Mouse (Mus musculus) left cerebral cortex, adult 9 months (tissue): ENCODE results near the gene Rad51ap1.

ENCODE experiments used
- DNase-seq, 2 experiments: peaks; one replicate each; pipeline ENCODE4 v3.0.0; 2022; ENCODE audit warnings: low spot score in 2 of 2

Gene Rad51ap1

GRCm38 (mm10) chr6:126939487-126940171, at the start of gene Rad51ap1, which contains the start of gene D6Wsu163e:
Gene Rad51ap1 (minus strand): TSS chr6:126939587.
Gene D6Wsu163e (plus strand): TSS chr6:126939962.
- DNase-seq: peak; percentile 87 to 95

GRCm38 (mm10) chr6:126981539-126982234, 42.3 kb upstream of the Rad51ap1 start:
- no peak for DNase-seq

- DNase-seq: peak in 1 of 2 experiments; percentile 12
Measured at GRCm38 (mm10) chr6:126966241-126967026, 27.0 kb upstream of the Rad51ap1 start.

DNA sequence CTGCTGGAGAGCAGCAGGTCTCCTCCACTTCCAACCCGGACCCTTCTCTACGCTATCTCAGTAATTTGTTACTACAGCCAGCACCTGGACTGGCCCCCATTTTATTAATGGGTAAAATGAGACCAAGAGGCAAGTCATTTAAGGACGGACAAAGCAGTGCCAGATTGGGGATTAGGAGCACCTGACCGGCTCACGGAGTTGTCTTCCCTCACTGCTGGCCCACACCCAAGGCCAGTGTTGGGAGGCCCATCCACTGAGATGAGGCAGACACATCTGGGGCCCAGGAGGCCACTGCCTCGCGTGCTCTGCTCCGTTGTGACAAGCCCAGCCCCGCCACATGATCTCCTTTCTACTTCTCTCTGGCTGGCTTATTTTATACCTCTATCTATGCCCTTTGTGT, 24.0 kb upstream of the Rad51ap1 start:
- DNase-seq: no peak

DNA sequence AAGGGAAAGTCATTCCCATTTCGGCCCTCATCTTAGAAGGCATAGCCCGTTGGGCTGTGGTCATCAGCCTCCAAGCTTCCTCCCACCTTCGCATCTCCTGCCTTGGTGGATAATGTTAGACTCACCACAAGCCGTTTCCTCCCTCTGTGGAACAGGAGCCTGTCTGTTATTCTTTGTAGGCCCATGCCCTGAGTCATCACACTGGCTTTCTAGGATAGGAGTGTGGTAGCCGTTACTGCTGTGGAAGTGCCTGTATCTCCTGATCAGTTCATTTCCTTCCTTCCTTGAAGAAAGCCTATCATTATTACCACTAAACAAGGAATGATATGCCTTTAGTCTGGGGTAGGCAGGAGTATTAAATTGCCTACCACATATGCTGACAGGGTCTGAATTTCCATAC, 23.3 kb upstream of the Rad51ap1 start:
- DNase-seq: no peak

DNA sequence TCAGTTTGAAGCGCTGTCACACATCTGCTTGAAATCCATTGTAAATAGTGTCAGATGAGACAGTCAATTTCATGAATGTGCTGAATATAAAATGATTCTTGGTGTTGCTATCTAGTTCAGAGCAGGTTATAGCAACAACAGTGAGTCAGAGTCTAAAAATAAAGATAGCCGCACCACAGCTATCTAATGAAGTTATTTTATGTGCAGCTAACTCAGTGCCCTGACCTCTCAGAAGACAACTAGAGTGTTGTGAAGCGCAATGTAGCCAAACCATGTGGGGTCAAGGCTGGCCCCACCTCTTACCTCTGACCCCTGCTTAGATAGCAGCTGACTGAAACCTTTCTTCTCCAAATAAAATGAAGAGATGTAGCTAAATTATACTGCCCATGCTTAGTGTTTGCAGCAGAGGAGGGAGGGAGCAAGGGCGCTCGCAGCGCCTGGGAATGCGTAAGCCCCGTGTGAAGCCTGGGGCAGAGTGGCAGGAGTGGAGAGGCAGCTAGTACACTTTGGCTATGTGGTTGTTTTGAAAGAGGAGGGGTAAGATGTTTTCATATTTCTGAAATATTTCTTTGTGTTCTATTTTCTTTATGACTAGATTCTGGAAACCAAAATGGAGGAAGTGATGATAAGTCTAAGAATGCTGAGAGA, 22.1 kb upstream of the Rad51ap1 start:
- no peak for DNase-seq

DNA sequence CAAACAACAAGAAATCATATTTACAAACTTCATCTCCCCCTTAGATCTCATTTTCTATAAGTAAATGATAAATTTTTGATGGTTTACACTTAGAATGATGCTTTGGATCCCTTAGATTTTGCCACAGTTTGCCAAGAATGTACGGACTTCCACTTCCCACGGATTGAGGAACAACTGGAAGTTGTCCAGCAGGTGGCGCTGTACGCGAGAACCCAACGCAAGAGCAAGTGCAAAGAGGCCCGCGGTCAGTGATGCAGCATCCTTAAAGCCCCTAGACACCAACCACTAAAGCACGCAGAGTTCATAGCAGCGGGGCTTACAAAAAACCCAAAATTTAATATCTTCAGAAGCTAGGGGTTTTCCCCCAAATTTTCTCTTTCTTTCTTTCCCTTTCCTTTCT, 16.3 kb upstream of the Rad51ap1 start:
- DNase-seq: peak in 1 of 2 experiments; percentile 73

DNA sequence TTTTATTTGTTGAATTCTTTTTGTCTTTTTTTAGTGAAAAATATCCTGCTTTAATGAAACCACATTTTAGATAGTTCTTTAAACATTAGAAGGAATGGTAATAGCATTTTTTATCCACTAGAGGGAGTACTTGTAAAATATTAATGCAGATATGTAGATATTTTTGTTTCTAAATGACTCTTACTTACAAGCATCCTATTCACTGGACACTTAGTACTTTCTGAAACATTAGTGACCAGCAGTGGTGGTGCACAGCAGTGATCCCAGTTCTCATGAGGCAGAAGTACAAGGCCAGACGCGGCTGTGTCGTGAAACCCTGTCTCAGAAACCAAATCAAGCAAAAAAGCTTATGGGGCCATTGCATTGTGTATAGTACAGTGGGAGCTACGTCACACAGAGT, 8.9 kb upstream of the Rad51ap1 start:
- DNase-seq: no peak

- DNase-seq: no peak
Measured at GRCm38 (mm10) chr6:126940451-126940850, 1.1 kb upstream of the Rad51ap1 start.

GRCm38 (mm10) chr6:126938853-126939486, 417 bp downstream of the Rad51ap1 start:
- DNase-seq: no peak

DNA sequence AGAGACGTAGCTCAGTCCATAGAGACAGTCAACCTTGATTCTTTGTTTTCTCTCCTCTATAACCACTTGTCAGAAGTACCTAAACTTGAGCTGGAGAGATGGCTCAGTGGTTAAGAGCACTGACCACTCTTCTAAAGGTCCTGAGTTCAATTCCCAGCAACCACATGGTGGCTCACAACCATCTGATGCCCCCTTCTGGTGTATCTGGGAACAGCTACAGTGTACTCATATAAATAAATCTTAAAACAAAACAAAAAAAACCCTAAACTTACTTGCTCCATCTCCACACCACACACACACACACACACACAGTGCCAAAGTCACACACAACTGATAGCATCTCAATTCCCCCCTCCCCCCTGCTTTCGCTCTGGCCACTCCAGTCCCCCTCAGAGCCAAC, 1.3 kb downstream of the Rad51ap1 start:
- no peak for DNase-seq

GRCm38 (mm10) chr6:126932896-126933295, 6.5 kb downstream of the Rad51ap1 start:
- no peak for DNase-seq

- no peak for DNase-seq
Measured at GRCm38 (mm10) chr6:126921111-126921881, 18.1 kb downstream of the Rad51ap1 start, which contains the start of gene Dyrk4. Gene Dyrk4 (minus strand): TSS chr6:126921839.

GRCm38 (mm10) chr6:126914928-126915327, 24.5 kb downstream of the Rad51ap1 start:
- DNase-seq: no peak

DNA sequence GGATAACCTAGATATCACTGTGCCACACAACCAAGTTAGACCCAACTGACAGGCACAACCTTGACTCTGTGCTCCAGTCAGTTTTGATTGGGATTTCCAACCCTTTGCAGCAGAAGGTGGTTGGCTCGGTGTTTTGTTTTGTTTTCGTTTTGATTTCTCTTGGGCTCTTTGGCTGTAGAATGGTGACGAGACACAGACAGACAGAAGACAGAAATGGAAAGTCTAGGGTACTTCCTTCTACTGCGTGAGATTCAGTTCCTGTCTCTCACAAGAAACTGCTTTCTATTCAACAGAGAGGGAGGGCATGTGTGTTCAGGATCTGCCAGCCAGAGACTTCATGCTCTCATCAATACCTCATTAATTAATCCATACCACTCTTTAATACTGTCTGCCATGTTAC, 28.7 kb downstream of the Rad51ap1 start:
- DNase-seq: peak; percentile 8 to 13

GRCm38 (mm10) chr6:126907876-126908275, 31.5 kb downstream of the Rad51ap1 start:
- no peak for DNase-seq

DNA sequence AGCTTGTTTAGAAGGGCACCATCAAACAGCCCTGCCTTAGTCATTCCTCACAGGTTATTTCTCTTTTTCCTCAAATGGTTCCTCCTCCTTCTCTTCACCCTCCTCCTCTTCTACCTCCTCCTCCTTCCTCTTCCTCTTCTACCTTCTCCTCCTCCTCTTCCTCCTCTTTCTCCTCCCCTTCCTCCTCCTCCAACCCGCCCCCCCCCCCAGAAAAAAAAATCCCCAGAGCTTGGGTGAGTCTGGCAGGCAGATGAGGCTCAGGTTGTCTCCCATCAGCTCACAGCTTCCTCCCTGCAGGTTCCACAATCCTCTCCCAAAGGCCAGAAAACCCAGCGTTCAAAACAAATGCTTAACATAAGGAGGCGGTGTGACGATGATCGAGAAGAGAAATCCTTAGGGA, 32.0 kb downstream of the Rad51ap1 start:
- DNase-seq: no peak

- no peak for DNase-seq
Measured at GRCm38 (mm10) chr6:126877118-126877517, 62.3 kb downstream of the Rad51ap1 start.
